32 mouse cellular contexts compared by ENCODE assay signal in genomic region chrX:145485495-145485894, GRCm38 (mm10).
"Had no signal": no experiment of that assay in that cellular context is flagged by ENCODE, and none has a peak within 500 bp of the region (broad histone marks: within the 10 kb centered on the region; RNA-seq: fewer than 3 reads in every experiment).

No protein-coding gene starts in this region.

- H3K4me3 ChIP-seq: limb, embryonic 10.5 days; limb, embryonic 12.5 days; limb, embryonic 13.5 days; limb, embryonic 15.5 days; liver, embryonic 12.5 days; liver, embryonic 13.5 days; liver, embryonic 15.5 days; lung, embryonic 15.5 days; megakaryocyte, embryonic 14.5 days; midbrain, embryonic 10.5 days; midbrain, embryonic 12.5 days; midbrain, embryonic 13.5 days; midbrain, embryonic 15.5 days; myocyte; neural tube, embryonic 12.5 days had no signal

- ATAC-seq: liver, embryonic 12.5 days; liver, postnatal 0 days; lung, postnatal 0 days; midbrain, embryonic 13.5 days; midbrain, embryonic 15.5 days; midbrain, embryonic 16.5 days had no signal

- H3K4me2 ChIP-seq: limb, embryonic 12.5 days; limb, embryonic 13.5 days; limb, embryonic 15.5 days; liver, embryonic 11.5 days; liver, embryonic 12.5 days; liver, embryonic 13.5 days; liver, embryonic 15.5 days; lung, embryonic 14.5 days; lung, embryonic 15.5 days; midbrain, embryonic 11.5 days; midbrain, embryonic 12.5 days; midbrain, embryonic 13.5 days; midbrain, embryonic 15.5 days; neural tube, embryonic 12.5 days had no signal

- H3K27me3 ChIP-seq: limb, embryonic 12.5 days; limb, embryonic 13.5 days; limb, embryonic 15.5 days; liver, embryonic 12.5 days; liver, embryonic 13.5 days; liver, embryonic 15.5 days; lung, embryonic 15.5 days; midbrain, embryonic 12.5 days; midbrain, embryonic 13.5 days; midbrain, embryonic 15.5 days; neural tube, embryonic 12.5 days had no signal

- H3K9ac ChIP-seq: limb, embryonic 12.5 days; limb, embryonic 13.5 days; limb, embryonic 15.5 days; liver, embryonic 12.5 days; liver, embryonic 13.5 days; liver, embryonic 14.5 days; liver, embryonic 15.5 days; liver, postnatal 0 days; lung, embryonic 14.5 days; lung, embryonic 15.5 days; midbrain, embryonic 12.5 days; midbrain, embryonic 13.5 days; midbrain, embryonic 15.5 days; neural tube, embryonic 12.5 days had no signal

- H3K9me3 ChIP-seq: limb, embryonic 10.5 days; limb, embryonic 12.5 days; limb, embryonic 13.5 days; limb, embryonic 15.5 days; liver, embryonic 12.5 days; liver, embryonic 13.5 days; liver, embryonic 15.5 days; lung, embryonic 15.5 days; megakaryocyte, embryonic 14.5 days; midbrain, embryonic 10.5 days; midbrain, embryonic 12.5 days; midbrain, embryonic 13.5 days; midbrain, embryonic 15.5 days; neural tube, embryonic 12.5 days had no signal

- H3K4me1 ChIP-seq: limb, embryonic 10.5 days; limb, embryonic 12.5 days; limb, embryonic 13.5 days; limb, embryonic 15.5 days; lung, embryonic 15.5 days; midbrain, embryonic 10.5 days; midbrain, embryonic 12.5 days; midbrain, embryonic 13.5 days; midbrain, embryonic 15.5 days; neural tube, embryonic 12.5 days had no signal

- H3K36me3 ChIP-seq: limb, embryonic 15.5 days; liver, embryonic 13.5 days; liver, embryonic 15.5 days; lung, embryonic 15.5 days; midbrain, embryonic 12.5 days; midbrain, embryonic 13.5 days; midbrain, embryonic 15.5 days; neural tube, embryonic 12.5 days had no signal

- H3K27ac ChIP-seq: limb, embryonic 10.5 days; limb, embryonic 12.5 days; limb, embryonic 13.5 days; limb, embryonic 15.5 days; liver, embryonic 12.5 days; liver, embryonic 13.5 days; liver, embryonic 14.5 days; liver, embryonic 15.5 days; lung, embryonic 15.5 days; macrophage; midbrain, embryonic 10.5 days; midbrain, embryonic 12.5 days; midbrain, embryonic 13.5 days; midbrain, embryonic 15.5 days; neural tube, embryonic 12.5 days had no signal

- DNase-seq: left cerebral cortex, postnatal 4 days; liver; liver, embryonic 13.5 days; liver, postnatal 0 days; lung, adult 18-20 months; lung, adult 2 months; lung, embryonic 14.5 days; lung, postnatal 10 days; lung, postnatal 14 days; lung, postnatal 36 days; lung, postnatal 4 days; midbrain, embryonic 14.5 days had no signal
